Mouse (Mus musculus): Measurements from ENCODE around the gene Fam208a. TPM values are rescaled to one million over a fixed set of nuclear protein-coding genes. Genes with fewer than 3 reads are reported as not detected.
A peak's percentile ranks its signal among the peaks of the same experiment; 100 is the strongest.

The Fam208a gene
- total and polyA plus RNA-seq, 2 experiments from 2014 or later = 10.0 to 32.9 TPM

DNA sequence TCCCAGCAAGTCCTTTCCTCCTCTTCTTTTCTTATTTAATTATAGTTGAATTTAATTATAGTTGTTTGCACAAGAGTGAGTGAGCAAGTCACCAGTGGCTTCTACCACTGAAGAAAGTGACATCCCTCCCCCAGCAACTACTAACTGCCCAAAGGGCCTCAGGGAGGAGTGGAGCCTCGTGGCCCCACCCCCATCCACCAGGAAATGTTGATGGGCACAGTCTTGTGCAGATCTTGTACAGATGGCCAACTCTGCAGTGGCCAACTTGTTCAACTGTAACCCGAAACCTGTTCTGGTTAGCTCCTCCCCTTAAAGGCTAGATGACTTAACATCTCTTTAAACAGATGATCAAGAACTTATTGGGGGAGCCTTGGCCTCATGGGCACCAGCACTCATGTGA, 38.9 kb upstream of the Fam208a start:
- H3K9me3 ChIP-seq (ENCODE audit: low read length) = no peaks in the 10 kb centered on the region
- no peaks in the 10 kb centered on the region for H3K4me1 ChIP-seq (ENCODE audit: insufficient read depth, low read length)
- H3K9ac ChIP-seq (replicated peaks; ENCODE audit: low read length, poor library complexity, severe bottlenecking) = no peak overlapping the region
- H3K27me3 ChIP-seq (ENCODE audit: insufficient read depth, low read length) = no peaks in the 10 kb centered on the region
- no peak for ATAC-seq (ENCODE audit: low FRiP score)
- no peak for TF ChIP-seq CTCF (IDR thresholded peaks at IDR 0.05)
- no peak overlapping the region for H3K27ac ChIP-seq (ENCODE audit: low read depth, low read length)
- DNase-seq (ENCODE audit: low spot score) = no peak
- H3K4me2 ChIP-seq (ENCODE audit: low read depth, low read length, poor library complexity, severe bottlenecking) = no peak overlapping the region
- no peak overlapping the region for H3K4me3 ChIP-seq (ENCODE audit: low read depth, low read length)
- no peaks in the 10 kb centered on the region for H3K36me3 ChIP-seq (ENCODE audit: insufficient read depth, low read length)
- 72% methylated on average over 2 of the region's 2 CpGs for WGBS

DNA sequence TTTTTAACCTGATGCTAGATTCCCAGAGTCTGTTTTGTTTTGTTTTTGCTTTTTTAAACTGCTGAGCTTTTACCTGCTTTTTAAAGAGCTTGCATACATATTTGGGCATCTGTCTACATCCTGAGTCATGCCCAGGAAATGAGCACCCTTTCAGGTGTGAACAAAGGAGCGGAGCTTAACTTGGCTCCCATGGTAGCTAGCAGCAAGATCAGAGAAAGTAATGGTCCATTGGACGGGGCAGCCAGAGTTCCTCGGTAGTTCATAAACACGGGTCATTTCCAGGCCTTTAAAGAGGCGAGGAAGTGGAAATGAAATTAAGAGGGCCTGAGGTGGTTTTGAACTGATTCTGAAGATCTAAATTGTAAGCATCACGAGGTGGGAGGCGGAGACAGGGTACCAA, 38.0 kb upstream of the Fam208a start:
- Histone ChIP-seq H3K4me3 (ENCODE audit: low read depth, low read length) (no peak overlapping the region), H3K4me2 (ENCODE audit: low read depth, low read length, poor library complexity, severe bottlenecking) (no peak overlapping the region), H3K9ac (replicated peaks; ENCODE audit: low read length, poor library complexity, severe bottlenecking) (no peak overlapping the region), H3K27me3 (ENCODE audit: insufficient read depth, low read length) (no peaks in the 10 kb centered on the region), H3K27ac (ENCODE audit: low read depth, low read length) (no peak overlapping the region), H3K4me1 (ENCODE audit: insufficient read depth, low read length) (no peaks in the 10 kb centered on the region), H3K9me3 (ENCODE audit: low read length) (no peaks in the 10 kb centered on the region), H3K36me3 (ENCODE audit: insufficient read depth, low read length) (no peaks in the 10 kb centered on the region)
- WGBS = 51% methylated on average over 7 of the region's 7 CpGs
- DNase-seq (ENCODE audit: low spot score) (no peak), ATAC-seq (ENCODE audit: low FRiP score) (no peak)
- no peak for TF ChIP-seq CTCF (IDR thresholded peaks at IDR 0.05)

DNA sequence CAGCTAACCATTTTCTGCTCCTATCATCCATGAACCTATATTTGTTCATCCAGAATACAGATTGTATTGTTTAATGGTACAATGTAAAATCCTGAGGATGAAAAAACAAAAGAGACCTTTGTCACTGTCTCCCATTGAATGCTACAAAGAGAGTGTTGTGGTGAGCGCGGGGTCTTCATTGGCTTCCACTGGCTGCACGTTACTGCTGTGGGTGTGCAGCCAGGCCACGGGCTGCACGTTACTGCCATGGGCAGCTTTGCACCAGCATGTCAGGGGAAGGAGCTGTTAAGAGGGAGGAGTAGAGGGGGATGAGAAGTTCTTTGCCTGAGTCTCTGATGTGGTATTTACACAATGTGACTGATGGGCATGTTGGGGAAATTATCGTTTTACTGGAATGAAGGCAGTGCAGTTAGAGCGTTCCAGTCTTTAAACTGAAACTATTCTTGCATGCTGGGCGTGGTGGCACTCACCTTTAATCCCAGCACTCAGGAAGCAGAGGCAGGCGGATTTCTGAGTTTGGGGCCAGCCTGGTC, 36.8 kb upstream of the Fam208a start:
- Histone ChIP-seq H3K4me1 (ENCODE audit: insufficient read depth, low read length) (no peaks in the 10 kb centered on the region), H3K27ac (ENCODE audit: low read depth, low read length) (no peak overlapping the region), H3K9me3 (ENCODE audit: low read length) (no peaks in the 10 kb centered on the region), H3K9ac (replicated peaks; ENCODE audit: low read length, poor library complexity, severe bottlenecking) (no peak overlapping the region), H3K36me3 (ENCODE audit: insufficient read depth, low read length) (no peaks in the 10 kb centered on the region), H3K4me2 (ENCODE audit: low read depth, low read length, poor library complexity, severe bottlenecking) (no peak overlapping the region), H3K4me3 (ENCODE audit: low read depth, low read length) (no peak overlapping the region), H3K27me3 (ENCODE audit: insufficient read depth, low read length) (no peaks in the 10 kb centered on the region)
- ATAC-seq (ENCODE audit: low FRiP score) (no peak), DNase-seq (ENCODE audit: low spot score) (no peak)
- 77% methylated on average over 9 of the region's 9 CpGs for WGBS
- no peak for TF ChIP-seq CTCF (IDR thresholded peaks at IDR 0.05)

DNA sequence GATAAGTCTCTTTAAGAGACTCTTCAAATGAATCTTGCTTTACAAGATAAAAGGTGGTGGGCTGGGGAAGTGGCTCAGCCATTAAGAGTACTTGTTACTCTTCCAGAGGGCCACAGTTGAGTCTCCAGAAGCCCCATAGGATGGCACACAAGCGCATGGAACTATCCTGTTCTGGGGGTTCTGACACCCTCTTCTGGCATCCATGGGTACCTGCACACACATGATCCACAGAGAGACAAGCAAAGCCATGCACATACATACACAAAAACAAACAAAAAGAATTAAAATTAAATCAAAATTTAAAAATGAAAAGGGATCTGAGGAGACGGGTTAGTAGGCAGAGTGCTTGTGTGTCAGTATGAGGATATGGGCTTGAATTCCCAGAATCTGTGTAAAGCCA, 36.0 kb upstream of the Fam208a start:
- H3K9ac ChIP-seq (replicated peaks; ENCODE audit: low read length, poor library complexity, severe bottlenecking) = no peak overlapping the region
- ATAC-seq (ENCODE audit: low FRiP score) (no peak), DNase-seq (ENCODE audit: low spot score) (no peak)
- H3K27ac ChIP-seq (ENCODE audit: low read depth, low read length) = no peak overlapping the region
- no peaks in the 10 kb centered on the region for H3K27me3 ChIP-seq (ENCODE audit: insufficient read depth, low read length)
- H3K4me2 ChIP-seq (ENCODE audit: low read depth, low read length, poor library complexity, severe bottlenecking) = no peak overlapping the region
- no peaks in the 10 kb centered on the region for H3K36me3 ChIP-seq (ENCODE audit: insufficient read depth, low read length)
- H3K4me1 ChIP-seq (ENCODE audit: insufficient read depth, low read length) = no peaks in the 10 kb centered on the region
- TF ChIP-seq CTCF (IDR thresholded peaks at IDR 0.05) = peak; percentile 17; the same call in 1 of the 2 replicates
- H3K4me3 ChIP-seq (ENCODE audit: low read depth, low read length) = no peak overlapping the region
- no peaks in the 10 kb centered on the region for H3K9me3 ChIP-seq (ENCODE audit: low read length)
- 98% methylated on average over 2 of the region's 2 CpGs for WGBS

DNA sequence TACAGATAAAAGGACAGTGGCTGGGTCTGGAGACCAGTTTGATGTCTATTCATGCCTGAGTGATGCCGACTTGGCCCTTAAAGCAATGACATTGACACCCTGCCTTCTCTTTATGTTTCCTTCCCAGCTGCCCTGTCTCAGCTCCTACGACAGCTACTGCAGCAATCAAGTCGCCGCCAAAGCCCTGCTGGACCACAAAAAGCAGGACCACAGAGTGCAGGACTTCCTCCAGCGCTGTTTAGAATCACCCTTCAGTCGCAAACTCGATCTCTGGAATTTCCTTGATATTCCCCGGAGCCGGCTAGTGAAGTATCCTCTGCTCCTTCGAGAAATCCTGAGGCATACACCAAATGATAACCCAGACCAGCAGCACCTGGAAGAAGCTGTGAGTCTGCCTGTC, 34.8 kb upstream of the Fam208a start:
- H3K9me3 ChIP-seq (ENCODE audit: low read length) = no peaks in the 10 kb centered on the region
- WGBS = 71% methylated on average over 10 of the region's 10 CpGs
- H3K9ac ChIP-seq (replicated peaks; ENCODE audit: low read length, poor library complexity, severe bottlenecking) = no peak overlapping the region
- ATAC-seq (ENCODE audit: low FRiP score) (no peak), DNase-seq (ENCODE audit: low spot score) (no peak)
- H3K4me3 ChIP-seq (ENCODE audit: low read depth, low read length) = no peak overlapping the region
- H3K4me2 ChIP-seq (ENCODE audit: low read depth, low read length, poor library complexity, severe bottlenecking) = no peak overlapping the region
- H3K27me3 ChIP-seq (ENCODE audit: insufficient read depth, low read length) = no peaks in the 10 kb centered on the region
- H3K36me3 ChIP-seq (ENCODE audit: insufficient read depth, low read length) = no peaks in the 10 kb centered on the region
- H3K27ac ChIP-seq (ENCODE audit: low read depth, low read length) = no peak overlapping the region
- H3K4me1 ChIP-seq (ENCODE audit: insufficient read depth, low read length) = no peaks in the 10 kb centered on the region
- no peak for TF ChIP-seq CTCF (IDR thresholded peaks at IDR 0.05)

DNA sequence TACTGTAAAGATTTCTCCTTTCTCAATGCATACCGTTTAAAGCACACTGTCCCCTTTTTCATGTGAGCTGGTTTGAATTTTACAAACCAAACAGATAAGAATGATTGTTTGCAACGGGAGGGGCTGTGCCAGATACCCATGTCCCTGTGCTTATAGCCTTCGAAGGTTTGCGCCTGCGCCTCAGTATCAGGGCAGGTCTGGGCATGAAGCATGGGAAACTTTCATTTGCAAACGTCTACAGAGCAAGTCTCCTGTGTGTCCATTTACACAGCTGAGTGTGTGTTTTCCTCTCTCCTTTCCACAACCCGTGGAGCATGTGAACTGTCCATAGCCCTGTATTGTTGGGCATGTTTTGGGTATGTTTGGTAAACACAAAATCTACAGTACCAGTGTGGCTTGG, 32.2 kb upstream of the Fam208a start:
- no peaks in the 10 kb centered on the region for H3K27me3 ChIP-seq (ENCODE audit: insufficient read depth, low read length)
- WGBS = 79% methylated on average over 7 of the region's 7 CpGs
- no peak overlapping the region for H3K4me2 ChIP-seq (ENCODE audit: low read depth, low read length, poor library complexity, severe bottlenecking)
- no peak overlapping the region for H3K9ac ChIP-seq (replicated peaks; ENCODE audit: low read length, poor library complexity, severe bottlenecking)
- no peak for ATAC-seq (ENCODE audit: low FRiP score)
- no peak overlapping the region for H3K4me3 ChIP-seq (ENCODE audit: low read depth, low read length)
- no peak overlapping the region for H3K27ac ChIP-seq (ENCODE audit: low read depth, low read length)
- no peaks in the 10 kb centered on the region for H3K4me1 ChIP-seq (ENCODE audit: insufficient read depth, low read length)
- H3K9me3 ChIP-seq (ENCODE audit: low read length) = no peaks in the 10 kb centered on the region
- DNase-seq (ENCODE audit: low spot score) = no peak
- no peaks in the 10 kb centered on the region for H3K36me3 ChIP-seq (ENCODE audit: insufficient read depth, low read length)
- no peak for TF ChIP-seq CTCF (IDR thresholded peaks at IDR 0.05)

Measured in midbrain, postnatal 0 days (tissue).